ENCODE assay signal across 27 mouse cellular contexts in the genomic region with DNA sequence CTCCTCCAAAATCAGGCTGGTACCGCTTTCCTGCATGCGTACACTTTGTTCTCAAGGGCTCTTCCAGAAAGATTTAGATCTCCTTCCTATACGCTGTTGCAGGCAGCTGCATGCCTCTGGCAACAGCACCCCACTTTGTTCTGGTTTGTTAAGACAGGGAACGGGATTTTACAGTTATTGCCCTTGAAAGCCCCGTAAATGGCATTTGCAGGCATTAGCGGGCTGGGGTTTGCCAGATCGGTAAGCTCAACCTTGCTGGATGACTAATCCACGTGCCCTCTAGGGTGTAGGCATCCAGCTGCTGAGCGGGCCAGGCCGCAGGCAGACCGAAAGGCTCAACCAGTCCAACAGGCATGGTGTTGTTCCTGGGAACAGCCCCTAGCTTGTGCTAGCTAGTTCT.
DNase-seq lines count a peak whose midpoint lies in the region; ATAC-seq lines count a peak whose summit lies in the region.
"Had no signal": no experiment of that assay in that cellular context is flagged by ENCODE, and none has a peak within 500 bp of the region (broad histone marks: within the 10 kb centered on the region; RNA-seq: fewer than 3 reads in every experiment).

No protein-coding gene starts in this region.

- no peak overlapping the region for H3K9ac ChIP-seq in embryonic facial prominence, embryonic 14.5 days (ENCODE audit: low read depth, low read length)
- H3K9ac ChIP-seq: embryonic facial prominence, embryonic 12.5 days; forebrain, embryonic 12.5 days; heart, embryonic 12.5 days; liver, embryonic 15.5 days; lung, embryonic 14.5 days; neural tube, embryonic 15.5 days had no signal

- peak; percentile 26 for DNase-seq in embryonic facial prominence, embryonic 14.5 days (ENCODE audit: low spot score)
- no peak for DNase-seq in embryonic facial prominence, embryonic 10.5 days (ENCODE audit: low spot score)
- DNase-seq in kidney, postnatal 14 days, result peak; percentile 17
- no peak for DNase-seq in kidney, adult 9 months
- peak; percentile 60 for DNase-seq in adrenal gland, postnatal 14 days
- DNase-seq in limb, embryonic 10.5 days (ENCODE audit: low spot score), result no peak
- no peak for DNase-seq in cerebellum, adult 18-20 months
- DNase-seq in spleen, postnatal 36 days (ENCODE audit: low spot score in 2 of 2), result no peak
- DNase-seq: cerebellum, adult 2 months; cerebellum, postnatal 14 days; gastrocnemius, postnatal 25 days; heart, adult 2 months; liver; lung, embryonic 14.5 days; lung, postnatal 14 days; midbrain, embryonic 14.5 days; right cerebral cortex, postnatal 25 days; thymus, postnatal 14 days had no signal

- peaks cover 1% of the 10 kb centered on the region; the same call in 1 of the 2 replicates for H3K9me3 ChIP-seq in embryonic facial prominence, embryonic 14.5 days (ENCODE audit: control insufficient read depth, low read length)
- peaks cover 19% of the 10 kb centered on the region for H3K9me3 ChIP-seq in embryonic facial prominence, embryonic 10.5 days
- peaks cover 5% of the 10 kb centered on the region; the same call in 1 of the 2 replicates for H3K9me3 ChIP-seq in limb, embryonic 10.5 days (replicated peaks)
- H3K9me3 ChIP-seq: liver, embryonic 15.5 days; neural tube, embryonic 15.5 days had no signal

- H3K27me3 ChIP-seq in embryonic facial prominence, embryonic 14.5 days (replicated peaks; ENCODE audit: control insufficient read depth, insufficient read depth, low read length), result no peaks in the 10 kb centered on the region
- H3K27me3 ChIP-seq in embryonic facial prominence, embryonic 10.5 days (replicated peaks; ENCODE audit: low read depth, poor library complexity, severe bottlenecking), result no peaks in the 10 kb centered on the region
- H3K27me3 ChIP-seq in limb, embryonic 10.5 days (ENCODE audit: low read depth, poor library complexity, severe bottlenecking), result no peaks in the 10 kb centered on the region
- H3K27me3 ChIP-seq: embryonic facial prominence, embryonic 12.5 days; forebrain, embryonic 12.5 days; heart, embryonic 12.5 days; liver, embryonic 15.5 days; neural tube, embryonic 15.5 days had no signal

- ATAC-seq in embryonic facial prominence, embryonic 14.5 days (ENCODE audit: low read depth), result 0 out of 2 replicates have a peak, but pooled peaks have one; percentile 41
- ATAC-seq: hindbrain, embryonic 16.5 days had no signal

- no peak overlapping the region for H3K27ac ChIP-seq in embryonic facial prominence, embryonic 14.5 days (replicated peaks; ENCODE audit: low read depth, low read length)
- no peak overlapping the region for H3K27ac ChIP-seq in embryonic facial prominence, embryonic 10.5 days (replicated peaks)
- 0 out of 2 replicates have a peak overlapping the region, but pooled peaks have one; percentile 19 for H3K27ac ChIP-seq in limb, embryonic 10.5 days
- H3K27ac ChIP-seq: embryonic facial prominence, embryonic 12.5 days; forebrain, embryonic 12.5 days; heart, adult 2 months; layer of hippocampus, adult 2 months; left cerebral cortex, adult 2 months; liver, embryonic 15.5 days; neural tube, embryonic 15.5 days had no signal

- H3K4me1 ChIP-seq in embryonic facial prominence, embryonic 14.5 days (ENCODE audit: control insufficient read depth, insufficient read depth, low read length), result no peaks in the 10 kb centered on the region
- H3K4me1 ChIP-seq in embryonic facial prominence, embryonic 10.5 days, result no peaks in the 10 kb centered on the region
- H3K4me1 ChIP-seq in limb, embryonic 10.5 days, result no peaks in the 10 kb centered on the region
- H3K4me1 ChIP-seq: embryonic facial prominence, embryonic 12.5 days; forebrain, embryonic 12.5 days; heart, embryonic 12.5 days; liver, embryonic 15.5 days; neural tube, embryonic 15.5 days had no signal

- H3K4me2 ChIP-seq in embryonic facial prominence, embryonic 14.5 days (ENCODE audit: low read depth, low read length), result no peak overlapping the region
- H3K4me2 ChIP-seq: embryonic facial prominence, embryonic 12.5 days; forebrain, embryonic 12.5 days; heart, embryonic 12.5 days; liver, embryonic 15.5 days; lung, embryonic 14.5 days; neural tube, embryonic 15.5 days had no signal

- 80% methylated on average over 11 of the region's 11 CpGs for WGBS in embryonic facial prominence, embryonic 14.5 days
- 92% methylated on average over 11 of the region's 11 CpGs for WGBS in embryonic facial prominence, embryonic 10.5 days
- WGBS in limb, embryonic 10.5 days, result 86% methylated on average over 11 of the region's 11 CpGs

- H3K4me3 ChIP-seq in embryonic facial prominence, embryonic 14.5 days (ENCODE audit: low read depth, low read length), result no peak overlapping the region
- no peak overlapping the region for H3K4me3 ChIP-seq in embryonic facial prominence, embryonic 10.5 days
- H3K4me3 ChIP-seq in limb, embryonic 10.5 days, result no peak overlapping the region
- H3K4me3 ChIP-seq: embryonic facial prominence, embryonic 12.5 days; forebrain, embryonic 12.5 days; heart, adult 2 months; heart, embryonic 12.5 days; layer of hippocampus, adult 2 months; left cerebral cortex, adult 2 months; liver, embryonic 15.5 days; neural tube, embryonic 15.5 days had no signal

- H3K36me3 ChIP-seq in embryonic facial prominence, embryonic 14.5 days (ENCODE audit: control insufficient read depth, insufficient read depth, low read length), result no peaks in the 10 kb centered on the region
- no peaks in the 10 kb centered on the region for H3K36me3 ChIP-seq in embryonic facial prominence, embryonic 10.5 days (replicated peaks)
- no peaks in the 10 kb centered on the region for H3K36me3 ChIP-seq in limb, embryonic 10.5 days
- H3K36me3 ChIP-seq: embryonic facial prominence, embryonic 12.5 days; forebrain, embryonic 12.5 days; G1E; heart, embryonic 12.5 days; liver, embryonic 15.5 days; neural tube, embryonic 15.5 days had no signal

Comparison
In these comparisons a context has a peak if more than half of its experiments do, and no peak if none do; other contexts are left out.
1. DNase-seq: peak in embryonic facial prominence, embryonic 14.5 days (single experiment), kidney, postnatal 14 days (single experiment) and adrenal gland, postnatal 14 days (single experiment); none in embryonic facial prominence, embryonic 10.5 days (single experiment), kidney, adult 9 months (single experiment), limb, embryonic 10.5 days (single experiment), cerebellum, adult 18-20 months (0 of 2) and spleen, postnatal 36 days (0 of 2).